Mouse (Mus musculus) liver, adult (tissue): ENCODE data around the gene E2f8.

ENCODE experiments used
- GATA4 ChIP-seq: IDR thresholded peaks from 2 replicates; pipeline ENCODE4 v1.6.1; 2014; ENCODE audit warnings: mild to moderate bottlenecking, low read length; ENCODE audit not compliant: insufficient replicate concordance

Gene E2f8

GRCm38 (mm10) chr7:48877786-48878390, 3.5 kb downstream of the E2f8 start:
- no peak for TF ChIP-seq GATA4

GRCm38 (mm10) chr7:48876526-48876925, 4.9 kb downstream of the E2f8 start:
- no peak for TF ChIP-seq GATA4

DNA sequence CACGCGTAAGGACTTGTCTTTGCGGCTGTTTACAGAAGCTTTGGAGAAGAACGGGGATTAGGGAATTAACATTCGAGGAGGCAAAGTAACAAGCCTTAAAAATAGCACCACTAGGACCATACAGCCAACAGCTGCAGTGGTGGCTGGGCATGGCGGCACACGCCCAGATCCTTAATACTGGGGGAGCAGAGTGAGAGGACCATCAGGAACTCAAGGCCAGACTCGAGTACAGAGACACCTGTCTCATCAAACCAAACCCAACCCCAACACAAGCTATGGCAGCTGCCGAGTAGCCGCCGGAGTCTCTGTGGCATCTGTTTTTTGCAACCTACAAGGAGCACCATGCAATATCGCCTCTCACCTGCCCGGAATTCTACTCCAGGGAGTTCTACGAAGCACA, 6.3 kb downstream of the E2f8 start:
- no peak for TF ChIP-seq GATA4

- no peak for TF ChIP-seq GATA4
Measured at GRCm38 (mm10) chr7:48871292-48871691, 10.1 kb downstream of the E2f8 start.

GRCm38 (mm10) chr7:48870579-48871180, 10.7 kb downstream of the E2f8 start:
- no peak for TF ChIP-seq GATA4

GRCm38 (mm10) chr7:48870144-48870543, 11.3 kb downstream of the E2f8 start:
- no peak for TF ChIP-seq GATA4

DNA sequence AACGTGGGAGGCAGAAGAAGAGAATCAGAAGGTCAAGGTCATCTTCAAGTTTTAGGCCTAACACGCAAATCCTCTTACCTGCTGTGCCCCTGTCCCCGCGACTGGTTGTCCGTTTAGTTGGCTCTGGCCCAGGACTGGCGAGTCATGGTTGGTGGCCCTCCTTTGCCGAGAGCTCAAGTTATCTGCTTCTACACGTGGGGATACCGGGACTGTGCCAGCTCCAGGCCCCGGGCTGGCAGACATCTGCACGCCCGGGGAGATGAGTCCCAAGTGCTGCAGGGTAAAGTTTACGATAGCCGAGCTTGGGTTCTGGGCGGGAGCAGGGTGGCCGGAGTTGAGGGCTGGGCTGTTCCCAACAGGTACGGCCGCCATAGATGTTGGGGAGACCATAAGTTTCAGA, 13.8 kb downstream of the E2f8 start:
- TF ChIP-seq GATA4 = no peak

- TF ChIP-seq GATA4 = no peak
Measured at GRCm38 (mm10) chr7:48864671-48865458, 16.5 kb downstream of the E2f8 start.

DNA sequence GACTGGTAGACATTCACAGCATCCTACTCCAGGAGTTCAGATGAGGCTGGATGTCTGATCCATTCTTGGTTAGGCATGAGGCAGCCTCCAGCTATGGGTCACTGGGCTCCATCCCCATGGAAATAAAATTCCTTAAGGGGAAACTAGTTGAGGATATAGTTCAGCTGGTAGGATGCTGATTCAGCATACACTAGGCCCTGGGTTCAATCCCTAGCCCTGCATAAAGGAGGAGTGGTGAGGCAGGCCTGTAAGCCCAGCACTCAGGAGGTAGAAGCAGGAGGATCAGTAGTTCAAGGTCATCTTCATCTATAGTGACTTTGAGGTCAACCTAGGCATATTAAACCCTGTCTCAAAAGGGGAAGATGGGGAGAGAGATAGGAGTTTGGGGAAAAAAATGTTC, 17.2 kb downstream of the E2f8 start:
- no peak for TF ChIP-seq GATA4

DNA sequence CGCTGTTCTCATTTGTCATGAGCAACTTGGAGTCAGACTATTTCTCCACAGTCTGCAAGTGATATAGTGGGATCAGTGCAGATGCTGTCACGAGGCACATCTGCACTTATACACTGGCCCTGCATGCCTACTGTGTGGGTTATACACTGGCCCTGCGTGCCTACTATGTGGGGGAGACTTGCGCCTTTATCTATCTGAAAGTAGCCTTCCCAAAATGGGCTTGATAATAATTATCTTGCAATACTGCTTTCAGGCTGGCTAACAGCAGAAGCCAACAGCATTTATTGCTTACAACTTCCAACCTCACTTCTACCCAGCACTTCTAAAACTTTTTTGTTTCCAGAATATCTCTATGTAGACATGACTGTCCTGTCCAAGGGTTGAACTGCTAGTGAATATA, 19.6 kb downstream of the E2f8 start:
- no peak for TF ChIP-seq GATA4

DNA sequence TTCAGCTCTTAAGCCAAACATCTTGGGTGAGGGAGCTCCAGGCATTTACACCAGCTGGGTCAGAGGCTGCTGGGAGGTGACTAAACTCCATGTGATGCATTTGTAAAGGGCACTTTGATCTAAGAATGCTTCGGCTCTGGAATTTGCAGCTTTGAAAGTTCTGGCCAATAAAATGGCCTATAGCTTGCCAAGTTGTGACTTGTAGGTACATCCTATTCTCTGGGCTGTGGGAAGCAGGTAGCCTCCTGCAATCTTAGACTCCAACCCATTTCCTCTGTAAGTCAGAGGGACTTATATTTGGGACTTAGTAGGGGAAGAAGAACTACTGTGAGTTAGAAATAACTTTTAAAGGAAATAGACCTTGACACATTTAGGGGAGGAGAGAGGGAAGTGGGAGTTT, 20.4 kb downstream of the E2f8 start:
- TF ChIP-seq GATA4 = no peak

DNA sequence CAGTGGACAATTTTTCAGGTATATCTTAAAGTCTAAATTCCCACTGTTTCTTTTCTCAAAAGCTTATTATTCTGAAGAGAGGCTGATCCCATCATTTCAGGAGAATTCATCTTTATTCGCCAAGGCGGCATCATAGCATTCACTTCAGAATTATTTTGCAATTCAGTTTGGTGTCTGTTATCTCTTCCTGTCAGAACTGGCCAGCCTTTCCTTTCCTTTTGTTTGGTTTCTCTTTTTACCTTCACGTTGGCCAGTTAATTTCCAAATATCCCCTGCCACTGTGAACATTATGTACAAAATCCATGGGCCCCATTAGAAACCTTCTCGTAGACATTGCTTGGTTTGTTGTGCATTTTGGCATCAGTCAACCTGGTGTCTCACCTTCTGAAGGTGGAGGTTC, 22.0 kb downstream of the E2f8 start:
- peak; percentile 59; the same call in 1 of the 2 replicates for TF ChIP-seq GATA4

DNA sequence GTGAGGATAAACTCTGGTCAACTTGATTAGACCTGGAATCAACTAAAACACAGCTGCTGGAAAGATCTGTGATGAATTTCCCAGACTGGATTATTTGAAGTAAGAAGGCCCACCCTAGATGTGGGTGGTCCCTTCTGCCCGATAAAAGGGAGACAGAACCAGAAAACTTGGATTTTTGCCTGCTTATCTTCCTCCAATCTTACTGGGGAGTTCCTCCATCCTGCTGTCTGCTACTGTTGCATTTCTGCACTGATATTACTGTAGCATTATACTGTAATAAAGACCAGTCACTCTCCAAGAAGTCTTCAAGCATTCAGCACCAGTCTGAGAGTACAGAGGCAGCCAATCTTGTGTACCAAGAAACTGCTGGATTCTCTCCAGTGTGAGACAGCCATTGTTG, 23.1 kb downstream of the E2f8 start:
- no peak for TF ChIP-seq GATA4

- no peak for TF ChIP-seq GATA4
Measured at GRCm38 (mm10) chr7:48855461-48855860, 25.9 kb downstream of the E2f8 start.

DNA sequence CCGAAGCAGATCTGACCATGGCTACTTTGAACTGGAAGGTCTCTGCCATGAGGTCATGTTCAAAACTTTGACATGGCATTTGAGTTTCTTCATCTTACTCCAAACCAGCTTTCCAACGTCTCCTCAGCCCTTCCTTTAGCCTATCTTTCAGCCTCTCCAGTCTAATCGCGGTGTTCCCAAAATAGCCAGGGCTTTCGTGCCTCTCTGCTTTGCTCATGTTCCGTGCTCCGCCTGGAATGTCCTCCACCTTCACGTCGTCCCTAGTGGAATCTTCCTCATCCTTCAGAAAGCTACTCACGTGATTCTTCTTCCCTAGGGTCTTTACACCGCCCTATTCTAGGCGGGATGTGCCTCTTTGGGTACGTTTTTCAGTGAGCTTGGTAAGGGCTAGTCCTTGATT, 27.9 kb downstream of the E2f8 start:
- TF ChIP-seq GATA4 = no peak

- no peak for TF ChIP-seq GATA4
Measured at GRCm38 (mm10) chr7:48851529-48852104, 29.8 kb downstream of the E2f8 start.
